Mouse (Mus musculus) c-Kit-positive CD71-negative TER-119-negative erythroid progenitor cells, embryonic 14.5 days (primary cell): ENCODE measurements around the gene Hoxa3.
A peak's percentile ranks its signal among the peaks of the same experiment; 100 is the strongest.

Experiments
- DNase-seq: peaks from one replicate; pipeline ENCODE4 v3.0.0-alpha.2; 2013; ENCODE audit warnings: low read depth

The Hoxa3 gene

DNA sequence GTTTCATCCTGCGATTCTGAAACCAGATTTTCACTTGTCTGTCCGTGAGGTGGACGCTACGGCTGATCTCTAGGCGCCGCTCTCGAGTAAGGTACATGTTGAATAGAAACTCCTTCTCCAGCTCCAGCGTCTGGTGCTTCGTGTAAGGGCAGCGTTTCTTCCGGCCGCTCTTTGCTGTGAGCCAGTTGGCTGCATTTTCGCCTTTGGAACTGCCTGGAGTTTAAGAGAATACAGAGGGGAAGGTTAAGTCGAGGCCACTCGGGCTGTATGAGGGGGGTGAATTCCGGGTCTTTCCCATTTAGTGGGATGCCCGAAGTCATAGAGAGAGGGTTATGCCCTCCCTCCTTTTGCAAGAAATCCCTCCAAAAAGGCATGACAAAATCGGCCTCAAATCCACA is 19.4 kb upstream of the Hoxa3 start:
- DNase-seq: no peak

DNA sequence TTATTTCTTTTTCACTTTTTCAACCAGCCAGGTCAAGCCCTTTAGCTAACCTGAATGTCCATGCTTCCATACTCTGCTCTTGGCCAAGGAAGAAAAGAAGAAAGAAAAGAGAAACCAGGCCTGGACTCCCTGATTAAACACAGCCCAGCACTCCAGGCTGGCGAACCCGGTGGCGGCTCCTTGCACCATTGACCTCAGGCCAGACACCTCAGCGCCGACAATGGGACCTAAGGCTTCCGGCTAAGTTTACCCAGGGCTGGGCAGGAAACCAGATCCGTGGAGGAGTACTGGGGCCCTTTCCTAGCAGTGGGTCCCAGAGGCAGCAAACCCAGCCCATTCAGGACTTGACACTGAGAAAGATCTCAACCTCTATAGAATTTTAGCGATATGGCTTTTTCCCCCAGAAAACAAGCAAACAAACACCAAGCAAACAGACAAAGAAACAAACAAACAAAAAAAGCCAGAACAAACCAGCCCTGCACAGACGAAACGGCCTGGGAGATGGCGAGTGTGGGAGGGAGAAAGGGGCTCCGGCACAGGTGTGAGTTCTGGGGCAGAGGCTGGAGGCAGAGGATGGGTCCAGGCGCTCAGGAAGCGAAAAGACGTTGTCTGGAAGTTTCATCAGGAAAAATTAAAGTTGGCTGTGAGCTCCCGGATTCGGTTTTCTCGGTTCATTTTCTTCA is 18.9 kb upstream of the Hoxa3 start:
- DNase-seq: no peak

DNA sequence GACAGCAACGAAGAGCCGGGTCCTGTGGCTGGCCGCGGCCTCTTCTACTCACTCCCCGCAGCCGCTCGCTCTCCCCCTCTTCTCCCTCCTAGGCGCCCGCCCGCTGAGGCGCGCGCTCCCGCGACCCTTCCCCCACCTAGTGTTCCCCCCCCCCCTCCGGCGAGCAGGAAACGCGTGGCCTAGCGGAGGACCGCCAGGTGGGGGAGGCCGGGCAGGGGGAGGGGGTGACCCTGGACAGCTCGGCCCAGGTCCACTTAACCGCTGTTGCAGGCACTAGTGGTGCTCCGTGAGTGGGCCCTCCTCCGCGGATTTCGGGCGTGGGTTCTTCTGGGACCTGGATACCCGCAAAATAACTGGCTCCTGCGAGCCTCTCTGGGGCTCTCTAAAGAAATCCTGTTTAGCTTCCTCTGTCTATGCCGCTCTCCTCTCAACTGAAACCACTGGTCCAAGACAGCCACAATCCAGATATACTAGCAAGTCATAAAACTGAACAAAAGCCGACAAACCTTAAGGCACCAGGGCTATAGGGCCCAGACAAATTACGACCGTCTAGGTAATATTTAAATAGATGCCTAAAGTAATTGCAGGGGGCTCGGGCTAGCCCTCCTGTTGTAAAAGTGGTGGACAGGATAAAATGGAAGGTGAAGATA is 17.5 kb upstream of the Hoxa3 start, which contains the start of gene Hoxa9:
Gene Hoxa9 (minus strand): TSS at position 574 of the 650 bp plus-strand sequence.
- no peak for DNase-seq

DNA sequence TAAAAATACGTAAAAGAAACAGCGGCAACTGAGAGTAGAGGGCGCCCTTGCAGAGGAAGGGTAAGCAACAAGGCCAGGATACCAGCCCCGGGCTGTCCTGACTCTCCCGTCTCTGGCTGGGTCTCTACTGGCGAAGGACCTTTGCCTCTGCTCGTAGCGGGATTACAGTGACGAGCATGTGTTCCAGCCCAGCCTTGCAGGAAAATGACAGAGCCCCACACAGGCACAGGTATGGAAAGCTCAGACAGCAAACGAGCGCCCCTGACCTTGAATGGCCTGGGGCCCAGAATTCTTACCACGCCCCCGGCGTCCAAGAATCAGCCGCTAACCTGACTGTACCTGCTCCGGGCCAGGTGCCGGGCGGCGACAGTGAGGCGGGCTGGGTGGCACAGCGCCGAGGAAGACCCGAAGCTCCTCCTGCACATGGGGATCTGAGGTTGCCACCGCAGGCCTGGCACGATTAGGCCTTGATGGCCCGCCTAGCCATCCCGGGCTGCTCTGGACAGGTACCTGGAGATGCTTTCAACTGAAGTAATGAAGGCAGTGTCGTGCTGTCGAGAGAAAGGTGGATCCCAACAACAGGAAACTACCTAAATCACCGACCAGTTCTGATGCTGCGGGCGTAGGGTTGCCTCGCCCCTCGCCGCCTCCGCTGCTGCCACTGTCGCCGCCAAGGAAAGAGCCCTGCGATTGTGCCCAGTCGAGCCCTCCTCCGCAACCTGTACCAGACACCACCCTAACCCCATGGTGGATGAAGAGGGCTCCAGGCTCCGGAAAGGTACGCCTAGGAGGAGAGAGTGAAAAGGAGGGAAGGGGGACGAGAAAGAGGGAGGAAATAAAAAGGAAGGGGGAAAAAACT is 16.7 kb upstream of the Hoxa3 start:
- DNase-seq: no peak

DNA sequence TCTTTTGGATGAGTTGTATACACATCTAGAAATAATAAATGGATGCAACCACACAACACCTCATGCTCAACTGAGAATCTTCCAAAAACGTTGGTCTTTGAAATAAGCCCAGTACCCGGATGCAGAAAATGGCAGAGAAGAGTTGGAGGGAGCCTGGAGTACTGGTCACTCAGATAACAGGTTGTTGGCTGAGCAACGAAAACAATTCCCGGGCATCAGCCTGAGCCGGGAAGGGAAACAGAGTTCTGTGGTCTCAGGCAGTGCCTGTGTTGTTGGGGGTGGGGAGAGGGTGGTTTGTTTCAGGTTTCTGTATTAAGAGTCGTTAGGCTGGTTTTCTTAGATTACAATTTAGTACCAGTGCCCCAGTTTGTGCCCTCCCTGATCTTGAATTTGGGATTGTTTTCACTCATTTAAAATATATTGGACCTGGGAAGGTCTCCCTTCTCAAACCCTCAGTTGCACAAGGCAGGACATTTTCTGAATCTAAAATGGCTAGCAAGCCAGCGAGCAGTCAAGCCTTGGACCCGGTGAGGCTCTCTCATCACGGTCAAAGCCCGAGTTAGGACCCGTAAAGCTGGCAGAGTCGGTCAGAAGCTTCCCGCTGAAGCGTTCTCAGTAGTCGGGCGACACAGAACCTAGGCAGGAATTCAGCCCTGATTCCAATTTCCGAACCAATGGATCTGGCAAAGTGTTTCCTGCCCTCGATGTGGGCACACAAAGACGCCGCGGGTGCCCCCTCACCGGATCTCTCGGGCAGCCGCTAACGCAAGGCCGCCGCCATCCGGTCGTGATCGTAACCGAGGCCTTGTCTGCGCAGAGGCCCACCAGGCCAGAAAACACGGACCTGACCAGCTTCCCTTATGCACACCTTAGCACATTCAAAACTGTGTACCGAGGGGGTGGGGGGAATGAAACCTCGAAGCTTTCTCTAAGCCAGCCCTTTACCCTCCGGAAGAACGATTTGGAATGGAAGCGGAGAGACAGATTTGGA is 15.6 kb upstream of the Hoxa3 start:
- DNase-seq: no peak

DNA sequence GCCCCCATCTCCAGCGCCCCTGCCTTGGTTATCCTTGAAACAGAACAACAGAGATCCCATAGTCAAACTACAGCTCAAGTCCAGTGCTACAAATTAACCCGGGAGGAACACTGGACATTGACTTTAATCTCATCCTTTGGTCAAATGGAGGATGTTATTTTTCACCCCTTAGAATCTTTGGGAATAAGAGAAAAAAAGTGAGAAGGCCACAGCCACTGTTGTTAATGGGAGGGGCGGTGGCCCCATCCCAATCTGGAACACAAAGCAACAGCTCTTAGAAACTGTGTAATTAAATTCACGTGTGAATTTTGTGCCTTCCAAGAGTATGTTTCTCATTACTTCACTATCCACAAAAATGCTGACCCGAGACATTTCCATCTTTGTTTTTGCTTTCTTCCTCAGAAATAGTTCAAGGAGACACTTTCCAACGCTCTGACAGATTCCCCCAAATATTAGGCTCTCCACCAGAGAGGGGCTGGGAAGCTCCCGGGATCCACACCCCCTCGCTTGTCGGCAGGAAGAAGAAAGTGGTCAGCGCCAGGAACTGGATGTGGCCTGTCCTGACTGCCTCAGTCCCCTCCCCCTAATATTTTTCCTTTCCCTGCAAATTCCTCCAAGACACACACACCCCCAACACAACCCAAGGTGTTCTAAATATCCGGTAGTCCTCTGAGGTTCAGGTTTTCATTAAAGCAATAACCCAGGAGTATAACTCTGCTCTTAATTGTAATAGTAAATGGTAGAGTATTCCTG is 14.5 kb upstream of the Hoxa3 start:
- no peak for DNase-seq

DNA sequence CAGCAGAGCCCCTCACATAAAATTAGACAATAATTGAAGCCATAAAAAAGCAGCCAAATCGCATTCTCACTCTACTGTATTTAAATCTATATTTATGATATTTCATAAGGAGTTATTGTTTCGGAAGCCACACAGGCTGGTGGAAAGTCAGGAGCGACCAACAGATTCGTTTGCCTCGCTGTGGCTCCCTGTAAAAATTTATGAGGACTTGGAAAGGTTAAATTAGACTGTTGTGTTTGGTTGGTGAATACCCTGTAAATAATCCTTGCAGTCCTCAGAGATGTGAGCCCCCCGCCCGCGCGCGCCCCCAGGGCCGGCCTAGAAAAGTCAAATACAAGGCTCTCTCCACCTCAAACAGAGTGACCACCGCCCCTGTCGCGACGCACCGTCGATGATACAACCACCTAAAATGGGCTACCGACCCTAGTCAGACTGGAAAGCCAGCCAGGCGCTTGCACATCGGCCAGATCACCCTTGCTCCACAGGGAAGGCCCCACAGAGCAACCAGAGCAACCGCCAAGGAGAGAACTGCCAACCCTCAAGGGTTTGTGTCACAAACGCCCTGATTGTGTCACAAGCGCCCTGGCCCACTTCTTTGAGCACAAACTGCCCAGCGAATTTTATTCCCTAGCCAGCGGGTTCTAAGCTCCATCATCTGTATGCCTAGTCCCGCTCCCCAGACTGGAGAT is 13.6 kb upstream of the Hoxa3 start:
- no peak for DNase-seq

DNA sequence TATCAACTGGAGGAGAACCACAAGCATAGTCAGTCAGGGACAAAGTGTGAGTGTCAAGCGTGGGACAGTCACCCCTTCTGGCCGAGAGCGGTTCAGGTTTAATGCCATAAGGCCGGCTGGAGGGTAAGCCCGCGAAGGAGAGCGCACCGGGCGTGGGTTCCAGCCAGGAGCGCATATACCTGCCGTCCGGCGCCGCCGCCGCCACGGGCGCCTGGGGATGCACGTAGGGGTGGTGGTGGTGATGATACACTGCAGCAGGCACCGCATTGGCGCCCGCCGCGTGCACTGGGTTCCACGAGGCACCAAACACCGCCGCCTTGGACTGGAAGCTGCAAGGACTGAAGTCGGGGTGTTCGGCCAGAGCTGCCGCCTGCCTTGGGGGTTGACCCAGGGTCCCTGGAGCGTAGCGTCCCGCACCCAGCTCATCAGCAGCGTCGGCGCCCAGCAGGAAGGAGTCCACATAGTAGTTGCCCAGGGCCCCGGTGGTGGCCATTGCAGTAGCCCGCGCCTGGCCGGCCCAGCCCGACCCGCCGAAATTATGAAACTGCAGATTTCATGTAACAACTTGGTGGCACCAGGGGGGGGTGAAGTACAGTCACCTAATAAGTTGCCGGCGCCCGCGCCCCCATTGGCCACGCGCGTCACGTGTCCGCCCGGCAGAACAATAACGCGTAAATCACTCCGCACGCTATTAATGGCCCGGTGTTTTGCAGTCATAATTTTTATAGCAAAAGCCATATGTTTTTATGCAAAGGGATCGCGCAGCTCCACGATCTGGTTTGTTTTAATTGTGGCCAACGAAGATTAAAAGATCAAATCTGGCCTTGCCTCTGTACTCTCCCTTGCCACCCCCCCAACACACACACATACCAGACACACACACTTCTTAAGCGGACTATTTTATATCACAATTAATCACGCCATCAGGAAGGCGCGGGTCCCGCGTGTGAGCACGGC is 12.8 kb upstream of the Hoxa3 start:
- no peak for DNase-seq

DNA sequence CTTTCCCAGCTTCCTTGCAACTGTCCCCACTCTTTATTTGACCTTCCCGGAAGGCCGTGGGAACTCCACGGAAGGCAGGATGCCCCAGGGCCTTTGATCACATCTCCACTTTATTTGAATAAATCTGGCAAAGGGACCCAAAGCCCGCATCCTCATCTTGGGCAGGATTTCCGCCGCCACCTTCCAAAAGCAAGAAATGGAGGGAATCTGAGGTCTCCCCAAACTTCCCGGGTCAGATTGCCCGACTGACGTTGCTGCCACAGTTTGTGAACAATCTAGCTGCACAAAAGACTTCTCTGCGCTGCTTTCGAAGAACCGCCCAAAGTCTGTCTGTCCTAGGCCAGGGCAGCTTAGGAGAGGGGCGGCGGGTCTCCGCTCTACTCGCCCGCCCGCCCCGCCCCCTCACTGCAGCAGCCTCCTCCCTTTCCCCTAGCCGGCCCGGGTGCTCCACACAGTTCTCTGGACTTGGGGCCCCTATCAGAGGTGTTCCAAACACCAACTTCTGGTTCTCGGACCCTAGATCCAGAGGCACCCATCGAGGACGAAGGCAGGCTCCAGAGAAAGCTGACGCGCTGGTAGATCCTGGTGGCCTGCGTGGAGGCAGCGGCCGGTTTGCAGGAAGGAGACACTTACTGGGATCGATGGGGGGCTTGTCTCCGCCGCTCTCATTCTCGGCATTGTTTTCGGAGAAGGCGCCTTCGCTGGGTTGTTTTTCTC is 11.9 kb upstream of the Hoxa3 start:
- no peak for DNase-seq

DNA sequence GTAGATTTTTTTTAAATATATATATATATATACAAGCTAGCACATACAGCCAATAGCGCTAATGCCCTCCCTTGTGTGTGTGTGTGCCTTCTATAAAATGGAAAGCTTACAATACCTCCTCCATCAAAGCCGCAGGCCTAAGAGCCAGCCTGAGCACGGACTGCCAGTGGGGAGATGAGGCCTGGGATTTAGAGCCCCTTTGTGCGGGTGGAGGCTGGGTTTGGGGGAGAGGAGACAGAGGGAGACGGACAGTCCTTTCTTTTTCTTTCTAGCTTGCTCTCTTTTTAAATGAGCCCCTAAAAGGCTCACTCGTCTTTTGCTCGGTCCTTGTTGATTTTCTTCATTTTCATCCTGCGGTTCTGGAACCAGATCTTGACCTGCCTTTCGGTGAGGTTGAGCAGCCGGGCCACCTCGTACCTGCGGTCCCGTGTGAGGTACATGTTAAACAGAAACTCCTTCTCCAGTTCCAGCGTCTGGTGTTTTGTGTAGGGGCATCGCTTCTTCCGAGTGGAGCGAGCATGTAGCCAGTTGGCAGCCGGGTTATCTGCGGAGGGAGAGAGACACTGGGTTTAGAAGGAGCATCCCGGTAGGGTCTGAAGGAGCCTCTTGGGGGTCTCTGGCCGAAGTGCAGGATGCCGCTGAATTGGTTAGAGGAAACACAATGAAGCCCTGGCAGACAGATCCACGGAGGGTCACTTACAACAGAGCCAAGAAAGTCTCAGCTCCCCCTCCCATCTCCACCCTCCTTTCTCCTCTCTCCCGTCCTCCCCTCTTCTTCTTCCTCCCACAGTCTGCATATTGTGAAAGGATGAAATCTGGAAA is 11.0 kb upstream of the Hoxa3 start:
- DNase-seq: no peak

DNA sequence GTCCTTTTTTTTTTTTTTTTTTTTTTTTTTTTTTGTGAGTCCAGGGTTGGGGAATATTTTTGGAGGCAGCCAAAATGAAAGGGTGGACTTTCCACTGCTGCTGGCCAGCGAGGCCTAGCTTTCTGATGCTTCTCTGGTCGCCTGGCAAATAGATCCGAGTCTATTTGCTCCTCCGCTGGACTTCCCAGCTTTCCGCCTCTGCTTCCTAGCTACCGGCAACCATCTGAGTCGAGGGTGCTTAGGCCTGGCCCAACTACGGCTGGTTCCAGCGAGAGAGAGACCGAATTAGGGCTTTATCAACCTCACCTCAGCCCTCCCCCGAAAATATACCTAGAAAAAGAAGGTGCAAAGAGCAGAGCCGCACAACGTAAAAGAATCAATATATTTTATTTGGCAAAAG is 9.6 kb upstream of the Hoxa3 start:
- DNase-seq: no peak

DNA sequence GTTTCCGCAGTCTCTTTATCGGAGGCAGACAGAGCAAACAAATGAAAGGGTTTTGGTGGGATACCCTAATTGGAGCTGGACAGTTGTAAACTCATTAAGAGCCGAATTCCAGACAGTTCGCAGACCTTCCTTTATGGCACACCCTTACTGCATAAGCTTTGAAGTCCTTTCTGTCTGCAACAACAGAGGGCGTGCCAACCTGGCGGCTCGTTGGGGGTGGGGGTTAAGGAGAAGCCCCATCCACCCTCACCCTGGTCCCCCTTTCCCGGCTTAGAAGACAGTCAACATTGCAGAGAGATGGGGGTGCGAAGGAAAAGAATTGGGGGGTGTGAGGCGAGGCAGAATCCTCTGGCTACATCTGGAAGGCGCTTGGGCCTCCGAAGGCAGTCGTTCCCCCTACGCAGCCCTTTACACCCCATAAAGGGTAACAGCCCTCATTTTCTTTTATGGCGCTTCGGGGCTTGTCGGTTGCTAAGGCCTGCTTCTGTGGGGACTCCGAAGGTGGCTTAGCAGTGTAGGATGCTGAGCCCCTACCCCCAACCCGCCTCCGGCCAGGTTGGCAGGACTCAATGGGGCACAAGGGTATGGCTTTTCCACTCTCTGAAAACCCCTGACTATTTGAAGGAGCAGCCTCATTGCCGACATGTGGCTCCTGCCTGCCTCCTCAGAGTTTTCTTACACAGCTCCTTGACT is 9.0 kb upstream of the Hoxa3 start:
- no peak for DNase-seq

DNA sequence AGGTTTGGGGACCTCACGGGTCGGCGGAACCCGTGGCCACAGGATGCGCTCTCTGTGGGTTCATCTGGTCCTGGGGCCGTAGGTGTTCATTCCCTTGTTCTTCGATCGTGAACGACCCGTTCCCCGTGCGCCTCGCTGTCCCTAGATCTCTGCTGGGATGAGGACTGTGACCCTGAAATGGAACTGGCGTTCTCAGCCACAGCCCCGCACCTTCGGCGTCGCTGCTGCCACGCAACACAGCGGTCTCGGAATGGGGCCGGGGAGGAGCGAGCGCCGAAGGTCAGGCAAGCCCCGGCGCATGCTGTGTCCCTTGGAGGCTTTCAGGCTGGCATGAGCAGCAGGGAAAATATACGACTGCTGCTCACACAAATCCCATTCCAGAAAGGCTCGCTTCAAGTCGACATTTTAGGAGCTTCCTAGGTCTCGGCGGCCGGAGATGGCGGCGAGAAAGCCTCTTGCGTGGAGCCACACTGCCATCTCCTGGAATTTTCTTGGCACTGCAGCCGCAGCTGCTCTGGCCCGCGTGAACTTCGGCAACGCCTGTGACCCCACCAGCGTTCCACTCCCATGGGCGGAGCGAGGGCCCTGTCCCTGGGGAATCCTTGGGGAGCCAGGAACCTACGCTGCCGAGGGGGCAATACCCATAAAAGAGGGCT is 8.3 kb upstream of the Hoxa3 start, which contains the start of gene Hoxa7:
Gene Hoxa7 (minus strand): TSS at position 518 of the 656 bp plus-strand sequence.
- peak; percentile 82 for DNase-seq

DNA sequence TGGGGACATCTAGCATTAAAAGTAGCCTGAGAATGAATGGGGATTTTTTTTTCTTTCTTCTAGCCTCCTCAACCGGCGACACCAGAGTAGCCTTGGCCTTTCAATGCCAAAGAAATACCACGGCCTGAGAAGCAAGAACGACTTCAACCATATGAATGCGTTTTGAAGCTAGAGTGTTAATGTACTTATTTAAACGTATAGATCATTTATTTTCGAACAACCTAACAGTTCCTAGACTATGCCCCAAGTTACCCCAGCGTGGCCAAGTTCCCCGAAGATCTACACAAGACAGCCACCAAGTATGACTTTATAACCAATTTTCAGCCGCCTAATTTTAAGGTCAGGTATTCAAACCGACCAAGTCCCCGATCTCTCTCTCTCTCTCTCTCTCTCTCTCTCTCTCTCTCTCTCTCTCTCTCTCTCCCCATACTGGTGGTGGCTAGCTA is 7.8 kb upstream of the Hoxa3 start:
- no peak for DNase-seq

DNA sequence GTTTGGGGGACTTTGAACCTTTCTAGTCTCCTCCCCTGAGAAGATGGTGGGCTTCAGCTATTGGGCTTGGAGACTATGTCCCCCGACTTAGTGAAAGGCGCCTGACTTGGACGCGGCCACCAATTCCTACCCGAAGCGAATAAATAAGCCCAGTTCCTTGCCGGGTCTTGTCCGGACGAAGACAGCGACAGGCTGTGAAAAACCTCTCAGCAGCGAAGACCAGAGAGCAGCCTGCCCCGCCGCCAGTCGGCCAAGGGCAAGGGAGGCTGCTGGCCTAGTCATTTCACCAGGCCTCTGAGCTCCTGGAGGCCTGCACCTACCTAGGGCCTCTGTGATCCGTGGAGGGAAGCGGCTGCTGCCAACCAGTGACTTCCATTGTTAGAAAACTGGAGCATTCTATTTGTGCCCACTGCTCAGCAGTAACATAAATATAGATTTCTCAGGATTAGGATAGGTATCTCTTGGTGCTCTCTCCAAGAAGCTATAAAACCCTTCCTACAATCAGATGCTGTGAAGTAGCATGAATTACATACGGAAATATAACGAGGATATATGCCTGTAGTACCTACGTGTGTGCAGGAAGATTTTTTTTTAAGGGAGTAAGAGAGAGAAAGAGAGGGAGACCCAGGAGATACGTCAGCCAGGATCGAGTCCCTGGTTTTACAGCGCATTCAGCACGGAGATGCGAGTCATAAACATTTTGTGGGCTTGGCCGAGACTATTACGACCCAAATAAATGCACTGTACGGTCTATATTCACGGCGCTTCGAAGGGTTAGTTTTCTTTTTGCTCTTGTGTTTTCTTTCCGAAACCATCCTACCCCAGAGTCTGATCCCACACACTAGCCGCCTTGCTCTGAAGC is 7.1 kb upstream of the Hoxa3 start:
- no peak for DNase-seq
